Mouse (Mus musculus) midbrain, embryonic 12.5 days (tissue): Measurements from ENCODE around the gene Panx2. TPM values are rescaled to one million over a fixed set of nuclear protein-coding genes. Genes with fewer than 3 reads are reported as not detected.

Experiments
- ATAC-seq: fragments of 200-750 bp; cut with Nextera tagmentation; 2 replicates; pipeline ENCODE4 v1.8.0; 2017; ENCODE audit warnings: low read depth, moderate TSS enrichment, moderate library complexity; ENCODE audit not compliant: low FRiP score
- H3K27ac ChIP-seq: fragments of 300-500 bp; sonication (generic); replicated peaks from 2 replicates; pipeline ENCODE4 v1.5.1; 2016; ENCODE audit warnings: mild to moderate bottlenecking
- H3K27me3 ChIP-seq: fragments of 300-500 bp; sonication (generic); 2 replicates; pipeline ENCODE4 v1.6.1; 2016; ENCODE audit warnings: mild to moderate bottlenecking
- H3K36me3 ChIP-seq: fragments of 300-500 bp; sonication (generic); 2 replicates; pipeline ENCODE4 v1.6.1; 2016
- H3K4me1 ChIP-seq: fragments of 300-500 bp; sonication (generic); 2 replicates; pipeline ENCODE4 v1.6.1; 2016
- H3K4me2 ChIP-seq: fragments of 300-500 bp; sonication (generic); replicated peaks from 2 replicates; pipeline ENCODE4 v1.6.1; 2016; ENCODE audit warnings: mild to moderate bottlenecking, moderate library complexity
- H3K4me3 ChIP-seq: fragments of 300-500 bp; sonication (generic); 2 replicates; pipeline ENCODE4 v1.5.1; 2016; ENCODE audit warnings: mild to moderate bottlenecking
- H3K9ac ChIP-seq: fragments of 300-500 bp; sonication (generic); replicated peaks from 2 replicates; pipeline ENCODE4 v1.6.1; 2016; ENCODE audit warnings: mild to moderate bottlenecking, moderate library complexity
- H3K9me3 ChIP-seq: fragments of 300-500 bp; sonication (generic); 2 replicates; pipeline ENCODE4 v1.6.1; 2016; ENCODE audit warnings: mild to moderate bottlenecking
- WGBS: fragments of 180-500 bp; shearing (Covaris S2); methylation state at CpG from one replicate; pipeline ENCODE4 v1.1.7; 2016; 5-methylcytosine and 5-hydroxymethylcytosine counted together
- polyA plus RNA-seq: library from polyadenylated mRNA; unstranded; fragments of >200 nt; fragmentation: Nextera tagmentation; extraction: Ambion mirVana; gene quantifications from 2 replicates; pipeline ENCODE4 v1.2.1, GENCODE M21; 2016

The Panx2 gene
- polyA plus RNA-seq, 1 experiment from 2014 or later = 1.6 TPM

- 55% methylated on average over 5 of the region's 5 CpGs for WGBS
- H3K4me3 ChIP-seq = no peak overlapping the region
- no peaks in the 10 kb centered on the region for H3K4me1 ChIP-seq
- H3K27ac ChIP-seq = no peak overlapping the region
- H3K27me3 ChIP-seq = no peaks in the 10 kb centered on the region
- H3K4me2 ChIP-seq = no peak overlapping the region
- H3K9me3 ChIP-seq = no peaks in the 10 kb centered on the region
- H3K36me3 ChIP-seq = peaks cover 96% of the 10 kb centered on the region
- ATAC-seq = no peak
- no peak overlapping the region for H3K9ac ChIP-seq
Observed at GRCm38 (mm10) chr15:89102646-89103045, 43.1 kb downstream of the Panx2 start.

- H3K27me3 ChIP-seq = no peaks in the 10 kb centered on the region
- no peak overlapping the region for H3K4me3 ChIP-seq
- no peak overlapping the region for H3K4me2 ChIP-seq
- H3K27ac ChIP-seq = no peak overlapping the region
- no peaks in the 10 kb centered on the region for H3K4me1 ChIP-seq
- peaks cover 96% of the 10 kb centered on the region for H3K36me3 ChIP-seq
- no peak overlapping the region for H3K9ac ChIP-seq
- no peak for ATAC-seq
- 90% methylated on average over 10 of the region's 10 CpGs for WGBS
- H3K9me3 ChIP-seq = no peaks in the 10 kb centered on the region
Observed at GRCm38 (mm10) chr15:89103921-89104320, 44.4 kb downstream of the Panx2 start.

DNA sequence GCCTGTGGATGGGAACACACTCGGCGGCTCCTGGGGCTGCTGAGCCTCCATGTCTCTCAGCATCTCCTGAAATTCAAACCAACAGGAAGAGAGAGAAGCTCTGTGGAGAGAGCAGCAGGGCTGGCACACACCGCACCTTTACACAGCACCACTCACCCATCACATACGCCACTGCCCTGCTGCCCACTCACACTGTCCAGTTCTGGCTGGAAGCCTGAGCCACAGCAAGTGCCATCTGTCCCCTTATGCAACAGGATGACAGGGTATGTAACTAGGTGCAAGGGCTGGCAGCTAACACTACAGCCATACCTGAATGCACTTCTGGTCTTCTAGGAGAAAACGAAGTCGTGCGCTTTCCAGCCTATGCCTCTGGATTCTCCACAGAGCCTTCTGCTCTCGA lies 44.9 kb downstream of the Panx2 start:
- peaks cover 96% of the 10 kb centered on the region for H3K36me3 ChIP-seq
- no peak overlapping the region for H3K4me2 ChIP-seq
- no peak overlapping the region for H3K9ac ChIP-seq
- ATAC-seq = no peak
- no peaks in the 10 kb centered on the region for H3K27me3 ChIP-seq
- no peak overlapping the region for H3K27ac ChIP-seq
- H3K4me1 ChIP-seq = no peaks in the 10 kb centered on the region
- H3K9me3 ChIP-seq = no peaks in the 10 kb centered on the region
- H3K4me3 ChIP-seq = no peak overlapping the region
- 96% methylated on average over 8 of the region's 8 CpGs for WGBS

GRCm38 (mm10) chr15:89106073-89106472 lies 46.5 kb downstream of the Panx2 start:
- H3K36me3 ChIP-seq = peaks cover 96% of the 10 kb centered on the region

GRCm38 (mm10) chr15:89106976-89107375 lies 47.4 kb downstream of the Panx2 start:
- 97% methylated on average over 1 of the region's 1 CpGs for WGBS
- H3K36me3 ChIP-seq = peaks cover 95% of the 10 kb centered on the region
- no peaks in the 10 kb centered on the region for H3K4me1 ChIP-seq
- no peak overlapping the region for H3K4me3 ChIP-seq
- no peaks in the 10 kb centered on the region for H3K9me3 ChIP-seq
- no peak for ATAC-seq
- no peak overlapping the region for H3K9ac ChIP-seq
- no peak overlapping the region for H3K27ac ChIP-seq
- H3K4me2 ChIP-seq = no peak overlapping the region
- no peaks in the 10 kb centered on the region for H3K27me3 ChIP-seq

More at GRCm38 (mm10) chr15:89106073-89106472, 46.5 kb downstream of the Panx2 start:
- Histone ChIP-seq H3K4me3 (no peak overlapping the region), H3K4me2 (no peak overlapping the region), H3K27ac (no peak overlapping the region), H3K9ac (no peak overlapping the region), H3K4me1 (no peaks in the 10 kb centered on the region), H3K9me3 (no peaks in the 10 kb centered on the region), H3K27me3 (no peaks in the 10 kb centered on the region)
- no peak for ATAC-seq
- 89% methylated on average over 13 of the region's 13 CpGs for WGBS

- H3K4me2 ChIP-seq = no peak overlapping the region
- peaks cover 92% of the 10 kb centered on the region for H3K36me3 ChIP-seq
- no peak overlapping the region for H3K27ac ChIP-seq
- 81% methylated on average over 9 of the region's 9 CpGs for WGBS
- no peak for ATAC-seq
- H3K27me3 ChIP-seq = no peaks in the 10 kb centered on the region
- H3K4me1 ChIP-seq = no peaks in the 10 kb centered on the region
- H3K9ac ChIP-seq = no peak overlapping the region
- H3K9me3 ChIP-seq = no peaks in the 10 kb centered on the region
- H3K4me3 ChIP-seq = no peak overlapping the region
Observed at GRCm38 (mm10) chr15:89110147-89110546, 50.6 kb downstream of the Panx2 start.

DNA sequence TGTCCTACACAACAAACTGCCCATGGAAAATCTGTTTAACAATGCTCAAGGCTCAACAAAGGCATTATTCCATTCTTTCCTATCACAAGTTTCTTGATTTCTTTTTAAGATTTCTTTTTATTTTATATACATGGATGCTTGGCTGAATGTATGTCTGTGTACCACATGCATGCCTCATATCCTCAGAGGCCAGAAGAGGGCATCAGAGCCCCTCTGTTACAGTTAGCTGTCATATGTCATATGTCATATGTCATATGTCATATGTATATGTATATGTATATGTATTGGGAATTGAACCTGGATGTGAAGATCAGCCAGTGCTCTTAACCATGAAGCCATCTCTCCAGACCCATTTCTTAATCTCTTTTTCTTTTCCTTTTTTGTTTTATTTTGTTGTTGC lies 58.5 kb downstream of the Panx2 start:
- no peak for ATAC-seq
- no peaks in the 10 kb centered on the region for H3K9me3 ChIP-seq
- H3K36me3 ChIP-seq = peaks cover 62% of the 10 kb centered on the region

DNA sequence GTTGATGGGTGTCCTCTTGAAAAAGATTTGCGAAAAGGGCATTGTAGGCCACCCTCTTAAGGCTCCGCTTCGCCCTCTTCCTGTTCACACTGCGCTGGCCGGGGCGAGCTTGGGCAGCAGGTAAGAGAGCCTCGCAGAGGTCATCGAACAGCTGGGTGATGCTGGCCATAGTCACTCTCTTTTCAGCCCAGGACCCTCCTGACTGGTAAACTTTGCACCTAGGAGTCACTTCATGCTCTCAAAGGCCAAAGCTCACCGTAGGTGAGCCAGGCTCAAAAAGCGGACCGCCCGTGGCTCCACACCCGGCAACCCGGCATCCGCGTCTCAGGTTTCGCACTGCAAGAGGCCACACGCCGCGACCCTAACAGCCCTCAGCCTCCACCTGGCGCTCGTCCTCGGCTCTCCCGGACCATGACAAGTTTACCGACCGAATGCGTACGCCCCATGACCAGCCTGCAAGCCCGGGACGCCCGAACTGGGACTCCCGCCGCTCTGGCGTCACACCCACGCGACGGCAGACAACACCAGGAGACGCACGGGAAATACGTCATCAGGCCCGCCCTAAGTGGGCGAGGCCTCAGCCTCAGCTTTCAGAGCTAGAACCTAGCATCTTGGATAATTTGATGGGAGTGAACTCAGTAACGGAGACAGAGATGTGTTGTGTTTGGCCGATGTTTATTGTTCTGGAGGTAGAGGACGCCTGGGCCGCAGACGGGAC lies 63.3 kb downstream of the Panx2 start, which contains the start of gene Tubgcp6:
TSS of gene Tubgcp6 (minus strand) at position 464 of the 718 bp plus-strand sequence.
- Histone ChIP-seq H3K9ac (peak within 1 kb of the TSS; percentile 87), H3K9me3 (no peaks in the 10 kb centered on the region), H3K27ac (peak within 1 kb of the TSS; percentile 78), H3K36me3 (peaks cover 24% of the 10 kb centered on the region), H3K27me3 (no peaks in the 10 kb centered on the region), H3K4me2 (peak within 1 kb of the TSS; percentile 98), H3K4me1 (peaks cover 45% of the 10 kb centered on the region), H3K4me3 (peak within 1 kb of the TSS; percentile 90)
- under 1% methylated on average over 47 of the region's 47 CpGs for WGBS
- peak; percentile 78 for ATAC-seq

More for the DNA sequence above, 58.5 kb downstream of the Panx2 start:
- H3K4me3 ChIP-seq = no peak overlapping the region
- no peak overlapping the region for H3K4me2 ChIP-seq
- no peaks in the 10 kb centered on the region for H3K27me3 ChIP-seq
- H3K27ac ChIP-seq = no peak overlapping the region
- no peak overlapping the region for H3K9ac ChIP-seq
- peaks cover 30% of the 10 kb centered on the region for H3K4me1 ChIP-seq

Other genes starting within 250 kb of the Panx2 start
- 8.3 and 9.3 TPM in 2 replicates for gene Alg12, start 240.4 kb upstream of the Panx2 start, polyA plus RNA-seq
- gene Creld2, start 240.1 kb upstream of the Panx2 start, polyA plus RNA-seq = 58.8 and 62.5 TPM in 2 replicates
- gene Pim3, start 197.5 kb upstream of the Panx2 start, polyA plus RNA-seq = 41.4 and 49.3 TPM in 2 replicates
- not detected in 2 replicates for gene Ttll8, start 105.3 kb upstream of the Panx2 start, polyA plus RNA-seq
- 3.8 and 4.7 TPM in 2 replicates for gene Mlc1, start 80.7 kb upstream of the Panx2 start, polyA plus RNA-seq
- not detected in 2 replicates for gene Mov10l1, start 76.8 kb upstream of the Panx2 start, polyA plus RNA-seq
- gene Trabd, start 15.4 kb downstream of the Panx2 start, polyA plus RNA-seq = 47.9 and 49.2 TPM in 2 replicates
- 23.7 and 28.1 TPM in 2 replicates for gene Selenoo, start 29.4 kb downstream of the Panx2 start, polyA plus RNA-seq
- gene Tubgcp6, start 63.4 kb downstream of the Panx2 start, polyA plus RNA-seq = 25.0 and 25.1 TPM in 2 replicates
- gene Hdac10, start 69.0 kb downstream of the Panx2 start, polyA plus RNA-seq = 20.3 and 25.1 TPM in 2 replicates
- 14.5 and 20.1 TPM in 2 replicates for gene Mapk12, start 81.0 kb downstream of the Panx2 start, polyA plus RNA-seq
- 45.7 and 50.2 TPM in 2 replicates for gene Mapk11, start 89.9 kb downstream of the Panx2 start, polyA plus RNA-seq
- gene Plxnb2, start 121.1 kb downstream of the Panx2 start, polyA plus RNA-seq = 164 and 170 TPM in 2 replicates
- 53.3 and 58.6 TPM in 2 replicates for gene Dennd6b, start 136.8 kb downstream of the Panx2 start, polyA plus RNA-seq
- 63.7 and 68.5 TPM in 2 replicates for gene Ppp6r2, start 151.8 kb downstream of the Panx2 start, polyA plus RNA-seq